Mouse (Mus musculus) liver, embryonic 16.5 days (tissue): ENCODE data around the gene Prkaa2. TPM values are rescaled to one million over a fixed set of nuclear protein-coding genes. Genes with fewer than 3 reads are reported as not detected.

ENCODE experiments used
- ATAC-seq: fragments of 200-750 bp; cut with Nextera tagmentation; 2 replicates; pipeline ENCODE4 v1.8.0; 2017; ENCODE audit warnings: low read depth, mild to moderate bottlenecking, moderate number of reproducible peaks, moderate library complexity
- H3K27ac ChIP-seq: fragments of 300-500 bp; sonication (generic); 2 replicates; pipeline ENCODE4 v1.5.1; 2014; ENCODE audit warnings: mild to moderate bottlenecking, low read length
- H3K27me3 ChIP-seq: fragments of 300-500 bp; sonication (generic); 2 replicates; pipeline ENCODE4 v1.6.1; 2014; ENCODE audit warnings: low read depth, low read length, mixed read lengths; ENCODE audit not compliant: control insufficient read depth, insufficient read depth
- H3K36me3 ChIP-seq: fragments of 300-500 bp; sonication (generic); 2 replicates; pipeline ENCODE4 v1.6.1; 2014; ENCODE audit warnings: mild to moderate bottlenecking; ENCODE audit not compliant: control insufficient read depth, insufficient read depth
- H3K4me1 ChIP-seq: fragments of 300-500 bp; sonication (generic); 2 replicates; pipeline ENCODE4 v1.6.1; 2014; ENCODE audit warnings: low read depth, low read length, mixed read lengths; ENCODE audit not compliant: control insufficient read depth
- H3K4me2 ChIP-seq: fragments of 300-500 bp; sonication (generic); 2 replicates; pipeline ENCODE4 v1.6.1; 2014; ENCODE audit warnings: low read depth, low read length, mixed read lengths
- H3K4me3 ChIP-seq: fragments of 300-500 bp; sonication (generic); 2 replicates; pipeline ENCODE4 v1.5.1; 2014; ENCODE audit warnings: low read depth, mild to moderate bottlenecking, low read length
- H3K9ac ChIP-seq: fragments of 300-500 bp; sonication (generic); 2 replicates; pipeline ENCODE4 v1.6.1; 2014; ENCODE audit warnings: low read depth, low read length
- H3K9me3 ChIP-seq: fragments of 300-500 bp; sonication (generic); replicated peaks from 2 replicates; pipeline ENCODE4 v1.6.1; 2016; ENCODE audit warnings: low read length; ENCODE audit not compliant: control insufficient read depth
- WGBS: fragments of 180-500 bp; shearing (Covaris S2); extraction: QIAGEN DNeasy Blood & Tissue Kit; methylation state at CpG from one replicate; pipeline ENCODE4 v1.1.7; 2014; ENCODE audit not compliant: insufficient replicate concordance; 5-methylcytosine and 5-hydroxymethylcytosine counted together
- polyA plus RNA-seq: library from polyadenylated mRNA; unstranded; fragments of >200 nt; fragmentation: Nextera tagmentation; extraction: Ambion mirVana; gene quantifications from 2 replicates; pipeline ENCODE4 v1.2.1, GENCODE M21; 2015

Prkaa2 gene
- polyA plus RNA-seq, 1 experiment from 2014 or later = 0.47 TPM

DNA sequence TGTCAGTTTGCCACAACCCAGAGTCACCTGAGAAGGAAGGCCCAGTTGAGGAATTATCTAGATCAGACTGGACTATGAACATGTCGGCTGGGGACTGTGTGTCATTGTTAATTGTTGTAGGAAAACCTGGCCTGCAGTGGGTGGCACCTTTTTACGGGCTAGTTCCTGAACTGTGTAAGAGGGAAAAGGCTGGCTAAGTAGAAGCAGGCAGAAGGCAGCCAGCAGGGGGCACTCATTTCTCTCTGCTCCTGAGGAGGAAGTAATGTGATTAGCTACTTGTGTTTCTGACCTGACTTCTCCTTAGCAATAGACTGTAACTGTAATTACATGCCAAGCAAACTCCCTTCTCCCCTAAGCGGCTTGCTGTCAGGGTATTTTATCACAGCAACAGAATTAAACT, 38.7 kb downstream of the Prkaa2 start:
- ATAC-seq = no peak
- 24% methylated on average over 3 of the region's 3 CpGs for WGBS
- H3K27ac ChIP-seq = no peak overlapping the region

DNA sequence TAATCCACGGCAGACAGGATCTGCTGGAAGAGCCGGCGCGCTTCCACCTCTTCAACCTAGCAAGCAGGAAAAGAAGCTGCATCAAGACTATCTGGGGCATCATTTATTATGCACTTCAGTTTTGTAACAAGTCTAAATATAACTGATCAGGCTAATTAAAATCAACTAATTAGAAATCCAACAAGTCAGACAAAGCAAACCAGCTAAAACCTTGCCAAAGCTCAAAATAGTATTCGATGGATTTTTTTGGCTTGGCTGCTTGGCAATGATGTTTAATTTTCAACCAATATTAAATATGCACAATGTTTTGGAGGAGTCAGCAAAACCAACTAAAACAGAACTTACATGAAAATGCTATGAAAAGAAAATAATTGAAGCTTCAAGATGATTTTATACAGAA, 58.4 kb downstream of the Prkaa2 start:
- Histone ChIP-seq H3K4me1 (no peaks in the 10 kb centered on the region), H3K4me3 (no peak overlapping the region), H3K9ac (no peak overlapping the region), H3K27ac (no peak overlapping the region), H3K9me3 (no peaks in the 10 kb centered on the region), H3K27me3 (no peaks in the 10 kb centered on the region), H3K4me2 (no peak overlapping the region), H3K36me3 (no peaks in the 10 kb centered on the region)
- WGBS = 72% methylated on average over 5 of the region's 5 CpGs
- ATAC-seq = no peak

More for the DNA sequence above, 38.7 kb downstream of the Prkaa2 start:
- Histone ChIP-seq H3K27me3 (no peaks in the 10 kb centered on the region), H3K9ac (no peak overlapping the region), H3K4me1 (no peaks in the 10 kb centered on the region), H3K4me3 (no peak overlapping the region), H3K36me3 (no peaks in the 10 kb centered on the region), H3K9me3 (no peaks in the 10 kb centered on the region), H3K4me2 (no peak overlapping the region)

DNA sequence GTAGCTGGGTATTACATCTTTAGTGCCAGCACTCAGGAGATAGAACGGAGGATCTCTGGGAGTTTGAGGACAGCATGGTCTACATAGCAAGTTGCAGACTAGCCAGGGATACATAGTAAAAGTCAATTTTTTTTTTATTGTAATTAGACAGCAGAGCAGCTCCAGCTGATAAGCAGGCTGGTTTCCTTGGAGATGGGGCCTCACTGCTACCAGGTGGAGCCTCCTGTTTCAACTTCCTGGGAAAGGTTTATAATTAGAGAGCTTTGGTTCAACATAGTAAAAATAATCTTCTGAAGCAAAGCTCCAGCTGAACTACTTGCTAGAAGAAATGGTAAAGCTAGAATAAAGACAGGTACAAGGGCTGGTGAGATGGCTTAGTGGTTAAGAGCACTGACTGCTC, 59.6 kb downstream of the Prkaa2 start:
- 55% methylated on average over 1 of the region's 1 CpGs for WGBS
- no peaks in the 10 kb centered on the region for H3K9me3 ChIP-seq
- H3K27me3 ChIP-seq = no peaks in the 10 kb centered on the region
- no peak overlapping the region for H3K4me2 ChIP-seq
- no peak overlapping the region for H3K9ac ChIP-seq
- no peak for ATAC-seq
- H3K4me1 ChIP-seq = no peaks in the 10 kb centered on the region
- no peak overlapping the region for H3K4me3 ChIP-seq
- no peaks in the 10 kb centered on the region for H3K36me3 ChIP-seq
- no peak overlapping the region for H3K27ac ChIP-seq

DNA sequence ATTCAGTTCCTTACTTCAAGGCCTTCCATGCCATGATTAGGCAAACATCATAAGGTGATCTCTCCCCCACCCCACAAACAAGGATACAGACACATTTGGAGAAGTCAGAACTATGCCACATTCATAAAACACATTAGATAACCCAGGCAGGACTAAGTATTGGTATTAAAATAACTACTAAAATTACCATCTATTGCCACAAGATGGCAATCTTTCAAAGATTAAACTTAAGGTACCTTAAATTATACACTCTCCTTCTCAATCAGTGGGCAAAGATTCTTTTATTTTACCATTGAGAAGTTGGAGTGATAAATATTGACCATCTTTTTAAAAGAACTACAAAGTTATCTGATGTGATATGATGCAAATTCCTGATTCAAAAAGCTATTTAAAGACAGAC, 75.4 kb downstream of the Prkaa2 start:
- H3K4me3 ChIP-seq = no peak overlapping the region
- ATAC-seq = no peak

GRCm38 (mm10) chr4:105033153-105033552, 76.5 kb downstream of the Prkaa2 start:
- no peaks in the 10 kb centered on the region for H3K27me3 ChIP-seq
- no peaks in the 10 kb centered on the region for H3K9me3 ChIP-seq
- H3K4me3 ChIP-seq = no peak overlapping the region
- H3K4me1 ChIP-seq = no peaks in the 10 kb centered on the region
- H3K9ac ChIP-seq = no peak overlapping the region
- no peaks in the 10 kb centered on the region for H3K36me3 ChIP-seq
- 43% methylated on average over 7 of the region's 7 CpGs for WGBS
- H3K27ac ChIP-seq = no peak overlapping the region
- no peak for ATAC-seq
- H3K4me2 ChIP-seq = no peak overlapping the region

More for the DNA sequence above, 75.4 kb downstream of the Prkaa2 start:
- Histone ChIP-seq H3K9ac (no peak overlapping the region), H3K4me2 (no peak overlapping the region), H3K4me1 (no peaks in the 10 kb centered on the region), H3K27ac (no peak overlapping the region), H3K27me3 (no peaks in the 10 kb centered on the region), H3K9me3 (no peaks in the 10 kb centered on the region), H3K36me3 (no peaks in the 10 kb centered on the region)

DNA sequence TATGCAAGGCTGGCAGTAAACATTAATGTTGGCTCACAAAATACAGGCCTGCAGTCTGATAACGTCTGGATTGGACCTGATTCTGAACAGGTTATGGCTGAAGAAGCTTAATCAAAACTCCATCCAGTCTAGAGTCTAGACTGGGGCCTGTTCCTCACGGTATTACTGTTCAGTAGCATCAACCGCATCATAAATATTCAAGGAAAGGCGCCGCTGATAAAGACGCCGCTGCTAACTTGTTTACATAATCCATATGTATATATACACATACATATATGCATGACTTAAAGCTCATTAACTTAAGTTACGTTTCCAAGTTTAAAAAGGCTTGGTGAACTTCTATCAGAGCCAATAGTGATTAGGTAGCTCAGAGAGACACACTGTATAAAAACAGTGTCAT, 78.6 kb downstream of the Prkaa2 start:
- no peaks in the 10 kb centered on the region for H3K36me3 ChIP-seq
- no peaks in the 10 kb centered on the region for H3K9me3 ChIP-seq
- no peaks in the 10 kb centered on the region for H3K27me3 ChIP-seq
- H3K4me3 ChIP-seq = no peak overlapping the region
- H3K27ac ChIP-seq = no peak overlapping the region
- no peak overlapping the region for H3K9ac ChIP-seq
- H3K4me1 ChIP-seq = no peaks in the 10 kb centered on the region
- no peak for ATAC-seq
- no peak overlapping the region for H3K4me2 ChIP-seq
- WGBS = 73% methylated on average over 8 of the region's 8 CpGs

DNA sequence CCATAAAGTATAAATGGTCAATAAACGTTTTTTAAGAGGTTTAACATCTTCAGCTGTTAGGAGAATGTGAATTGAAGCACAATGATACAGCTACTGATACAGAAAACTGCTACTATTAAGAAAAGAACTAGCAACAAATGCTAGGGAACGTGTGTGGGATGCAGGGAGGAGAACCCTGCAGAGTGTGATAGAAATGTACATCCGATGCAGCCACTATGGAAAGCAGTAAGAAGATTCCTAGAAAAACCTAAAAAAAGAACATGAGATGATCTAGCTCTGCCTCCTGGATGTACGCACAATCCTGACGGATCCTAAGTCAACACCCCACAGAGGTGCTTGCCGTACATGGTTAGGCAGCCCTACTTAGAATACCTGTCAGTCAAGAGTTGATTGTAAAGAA, 82.4 kb downstream of the Prkaa2 start:
- H3K4me3 ChIP-seq = no peak overlapping the region
- no peak overlapping the region for H3K9ac ChIP-seq
- no peak for ATAC-seq
- no peaks in the 10 kb centered on the region for H3K27me3 ChIP-seq
- H3K27ac ChIP-seq = no peak overlapping the region
- no peaks in the 10 kb centered on the region for H3K36me3 ChIP-seq
- H3K4me2 ChIP-seq = no peak overlapping the region
- H3K4me1 ChIP-seq = no peaks in the 10 kb centered on the region
- WGBS = 59% methylated on average over 6 of the region's 6 CpGs
- H3K9me3 ChIP-seq = no peaks in the 10 kb centered on the region

- Histone ChIP-seq H3K27ac (no peak overlapping the region), H3K9ac (no peak overlapping the region), H3K4me1 (no peaks in the 10 kb centered on the region)
These were observed 93.6 kb downstream of the Prkaa2 start for GRCm38 (mm10) chr4:105016006-105016613.

DNA sequence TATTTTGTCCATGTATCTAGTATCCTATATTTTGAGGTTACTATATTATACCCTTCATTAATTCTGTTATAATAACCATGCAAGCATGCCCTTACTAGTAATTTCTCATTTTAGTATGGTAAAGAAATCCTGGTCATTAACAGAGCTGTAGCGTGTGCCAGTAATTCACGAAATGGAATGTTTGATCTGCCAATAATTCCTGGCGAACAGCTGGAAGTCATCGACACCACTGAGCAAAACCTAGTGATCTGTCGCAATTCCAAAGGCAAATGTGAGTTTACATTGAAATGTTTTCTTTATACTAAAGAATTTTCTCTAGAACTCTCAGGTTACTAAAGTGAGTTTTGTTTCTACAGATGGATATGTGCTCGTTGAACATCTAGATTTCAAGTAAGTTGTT, 94.2 kb downstream of the Prkaa2 start:
- no peaks in the 10 kb centered on the region for H3K4me1 ChIP-seq
- whole genome bisulfite sequencing = 69% methylated on average over 6 of the region's 6 CpGs
- H3K9ac ChIP-seq = no peak overlapping the region

More at GRCm38 (mm10) chr4:105016006-105016613, 93.6 kb downstream of the Prkaa2 start:
- Histone ChIP-seq H3K27me3 (no peaks in the 10 kb centered on the region), H3K4me3 (no peak overlapping the region), H3K4me2 (no peak overlapping the region), H3K9me3 (no peaks in the 10 kb centered on the region), H3K36me3 (no peaks in the 10 kb centered on the region)
- no peak for ATAC-seq
- WGBS = 50% methylated on average over 4 of the region's 4 CpGs

More for the DNA sequence above, 94.2 kb downstream of the Prkaa2 start:
- ATAC-seq = no peak
- Histone ChIP-seq H3K36me3 (no peaks in the 10 kb centered on the region), H3K4me2 (no peak overlapping the region), H3K4me3 (no peak overlapping the region), H3K27me3 (no peaks in the 10 kb centered on the region), H3K9me3 (no peaks in the 10 kb centered on the region), H3K27ac (no peak overlapping the region)
